Mouse (Mus musculus) monocyte, adult 2 months (primary cell): Measurements from ENCODE around the gene Sfta2.

Experiments
- DNase-seq, 2 experiments: peaks; one replicate each; pipeline ENCODE4 v3.0.0; 2022; ENCODE audit warnings: low spot score in 2 of 2, low read depth in 1 of 2

Gene Sfta2

GRCm38 (mm10) chr17:35671846-35672245 lies 70.5 kb downstream of the Sfta2 start:
- no peak for DNase-seq

DNA sequence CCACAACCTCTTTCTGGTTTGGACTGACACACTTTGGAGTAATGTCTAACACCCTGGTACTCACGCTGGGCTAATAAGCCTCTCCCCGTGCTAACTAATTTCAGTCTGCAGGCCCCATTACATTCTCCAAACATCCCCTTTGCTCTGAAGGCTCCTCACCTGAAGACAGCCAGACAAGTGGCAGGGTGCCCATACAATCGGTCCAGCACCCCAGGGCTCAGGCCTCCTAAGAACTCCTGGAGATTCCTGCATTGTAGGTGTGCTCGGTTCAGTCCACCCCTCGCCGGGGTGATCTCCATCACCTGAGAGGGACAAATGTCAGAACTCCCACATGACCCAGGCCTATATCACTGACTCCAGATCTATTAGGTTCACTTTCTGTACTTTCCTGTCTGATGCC lies 71.2 kb downstream of the Sfta2 start:
- DNase-seq: no peak

DNA sequence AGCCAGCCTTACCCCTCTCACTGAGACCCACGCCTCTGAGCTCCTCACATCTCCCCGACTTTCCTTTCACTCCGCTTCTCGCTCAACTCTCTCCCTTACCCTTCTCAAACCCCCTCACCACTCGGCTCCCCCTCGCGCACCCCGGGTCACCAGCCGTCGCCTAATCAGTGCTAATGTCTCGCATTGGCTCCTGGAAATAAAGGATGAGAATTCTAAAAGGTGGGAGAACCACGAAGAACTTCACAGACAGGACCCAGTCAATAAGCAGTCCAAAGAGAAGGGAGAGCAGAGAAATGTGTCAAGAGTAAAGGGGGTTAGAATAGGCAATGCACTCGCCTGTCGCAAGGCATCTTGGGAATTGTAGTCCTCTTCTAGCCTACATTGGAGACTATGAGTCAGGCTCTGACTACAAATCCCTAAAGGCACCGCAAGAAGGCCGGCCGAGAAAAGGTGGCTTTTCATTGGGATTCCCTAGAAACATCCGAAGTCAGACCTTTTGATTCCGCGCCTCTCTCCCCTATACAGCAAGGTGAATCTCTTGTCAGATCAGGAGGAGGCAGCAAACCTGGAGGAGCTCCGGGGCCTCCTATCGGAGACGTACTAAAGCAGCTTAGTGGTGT lies 72.2 kb downstream of the Sfta2 start, which contains the start of gene Gtf2h4:
Gene Gtf2h4, minus strand, starts transcription at position 324 of the 620 bp plus-strand sequence.
- peak; percentile 45 to 76 for DNase-seq

GRCm38 (mm10) chr17:35680591-35680990 lies 79.2 kb downstream of the Sfta2 start:
- no peak for DNase-seq

DNA sequence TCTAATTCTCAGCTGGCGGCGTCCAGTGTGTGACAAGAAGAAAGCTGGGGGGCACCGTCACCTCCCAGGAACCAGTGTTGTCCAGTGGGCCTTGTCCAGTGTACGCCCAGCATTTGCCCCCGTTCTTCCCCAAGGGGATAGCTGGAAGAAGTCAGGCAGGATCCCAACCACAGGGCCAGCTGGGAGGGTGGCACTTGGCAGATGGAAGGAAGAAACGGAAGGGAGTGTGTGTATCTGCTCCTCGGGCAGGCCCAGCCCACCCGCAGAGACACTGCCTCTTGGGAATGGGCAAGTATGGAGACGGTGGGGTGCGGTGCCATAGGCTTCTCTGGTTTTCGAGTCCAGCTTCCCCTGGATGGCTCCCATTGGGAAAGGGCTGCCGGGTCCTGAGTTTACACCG lies 80.6 kb downstream of the Sfta2 start:
- DNase-seq: no peak

DNA sequence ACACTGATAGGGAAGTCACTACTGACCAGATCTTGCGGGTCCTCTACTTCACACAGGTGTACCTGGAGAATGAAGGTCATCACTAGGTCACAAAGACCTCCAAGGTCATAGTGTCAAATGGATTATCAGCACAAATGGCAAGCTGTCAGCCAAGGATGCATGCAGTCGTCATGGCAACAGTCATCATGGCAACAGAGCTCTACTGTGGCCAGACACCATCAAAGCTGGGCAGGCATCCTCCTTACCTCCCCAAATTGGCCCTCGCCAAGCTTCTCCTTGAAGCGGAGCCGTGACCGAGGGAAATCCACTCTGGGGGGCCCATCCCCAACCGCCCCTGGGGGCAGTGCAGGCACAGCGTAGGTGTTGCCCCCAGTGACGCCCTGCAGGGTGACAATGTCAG lies 83.7 kb downstream of the Sfta2 start:
- no peak for DNase-seq

- no peak for DNase-seq
Measured at GRCm38 (mm10) chr17:35688347-35689175, 87.2 kb downstream of the Sfta2 start.

GRCm38 (mm10) chr17:35689936-35690645 lies 88.7 kb downstream of the Sfta2 start:
- DNase-seq: no peak

DNA sequence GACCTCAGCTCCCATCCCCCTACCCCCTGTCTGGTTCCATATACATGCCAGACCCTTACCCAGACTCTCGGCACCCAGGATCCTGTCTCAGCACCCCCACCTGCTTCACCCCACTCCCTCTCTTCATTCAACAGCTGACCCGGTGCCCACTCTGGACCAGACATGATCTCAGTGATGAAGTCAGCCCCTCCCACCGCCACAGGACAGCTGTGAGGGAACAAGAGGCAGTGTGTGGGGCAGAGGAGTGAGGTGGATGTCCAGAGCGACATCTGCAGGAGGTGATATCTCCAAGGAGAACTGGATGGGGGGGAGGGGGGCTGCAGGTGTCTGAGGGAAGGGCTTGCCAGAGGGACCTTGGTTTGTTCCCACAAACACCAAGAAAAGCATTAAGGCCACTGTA lies 90.5 kb downstream of the Sfta2 start:
- DNase-seq: no peak

DNA sequence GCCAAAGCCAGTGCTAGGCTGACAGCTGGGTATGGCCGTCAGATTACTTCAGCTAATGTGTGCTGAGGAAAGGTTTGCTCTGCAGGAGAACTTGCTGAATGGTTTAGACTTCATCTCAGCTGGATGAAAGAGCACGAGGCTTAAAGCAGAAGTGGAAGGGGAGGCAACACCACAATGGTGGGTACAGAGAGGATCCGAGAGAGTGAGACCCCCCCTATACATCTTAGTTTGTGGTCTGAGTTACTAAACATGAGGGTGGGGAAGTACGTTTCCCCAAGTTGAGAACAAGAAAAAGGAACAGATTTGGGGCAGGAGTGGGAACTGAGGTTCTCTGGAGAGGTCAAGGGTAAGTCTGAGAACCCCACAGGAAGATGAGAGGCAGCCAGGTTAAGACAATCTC lies 91.0 kb downstream of the Sfta2 start:
- DNase-seq: no peak

DNA sequence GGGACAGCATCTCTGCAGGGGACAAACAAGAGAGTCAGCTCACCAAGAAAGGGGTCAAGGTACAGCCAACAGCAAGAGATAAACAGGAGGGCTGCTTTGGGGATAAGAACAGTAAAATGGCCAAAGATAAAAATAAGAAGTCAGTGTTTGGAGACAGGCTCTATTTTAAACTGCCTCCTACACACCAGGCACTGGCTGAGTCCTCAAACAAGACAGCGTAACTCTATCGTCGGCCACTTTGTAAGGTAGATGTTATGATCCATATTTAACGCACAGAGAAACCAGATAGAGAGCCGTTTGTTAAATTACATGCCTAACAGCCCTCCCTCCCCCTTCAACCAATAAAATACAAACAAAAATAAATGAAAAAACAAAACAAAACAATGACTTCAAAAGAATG lies 92.6 kb downstream of the Sfta2 start:
- no peak for DNase-seq

DNA sequence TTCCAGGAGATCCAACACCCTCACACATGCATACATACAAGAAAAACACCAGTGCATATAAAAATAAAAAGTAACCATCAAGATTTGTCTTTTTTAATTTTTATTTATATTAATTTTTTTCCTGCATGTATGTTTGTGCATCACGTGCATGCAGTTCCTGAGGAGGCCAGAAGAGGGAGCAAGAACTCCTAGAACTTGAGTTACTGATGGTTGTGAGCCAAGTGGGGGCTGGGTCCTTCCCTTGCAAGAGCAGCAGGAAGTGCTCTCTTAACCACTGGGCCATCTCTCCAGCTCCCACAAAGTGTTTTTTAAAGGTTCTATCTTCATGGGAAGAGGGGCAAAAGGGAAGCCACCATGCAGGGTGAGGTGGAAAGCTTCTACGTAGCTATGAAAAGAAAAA lies 93.9 kb downstream of the Sfta2 start:
- no peak for DNase-seq

GRCm38 (mm10) chr17:35696691-35697090 lies 95.3 kb downstream of the Sfta2 start:
- DNase-seq: no peak

GRCm38 (mm10) chr17:35697429-35697758 lies 96.0 kb downstream of the Sfta2 start:
- no peak for DNase-seq

GRCm38 (mm10) chr17:35697759-35698500 lies 96.6 kb downstream of the Sfta2 start:
- DNase-seq: no peak

GRCm38 (mm10) chr17:35698501-35698883 lies 97.1 kb downstream of the Sfta2 start:
- no peak for DNase-seq

DNA sequence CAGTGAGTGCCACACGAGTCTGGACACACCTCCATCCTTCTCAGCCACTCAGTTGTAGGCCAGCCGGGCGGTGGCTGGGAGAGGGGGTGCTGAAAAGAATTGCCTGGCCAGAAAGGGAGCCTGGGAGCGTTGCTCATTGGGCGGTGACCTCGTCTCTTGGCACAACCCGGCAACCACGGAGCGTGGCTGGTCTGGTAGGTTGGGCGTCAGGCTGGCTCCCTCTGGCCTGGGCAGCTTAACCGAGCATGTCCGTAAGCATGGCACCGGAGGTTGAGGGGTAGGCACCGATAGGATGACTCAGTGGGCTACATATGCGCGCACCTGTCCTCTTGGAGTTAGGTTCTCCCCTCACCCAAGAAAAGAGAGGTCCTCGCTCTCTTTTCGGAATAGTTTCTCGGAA lies 98.6 kb downstream of the Sfta2 start:
- no peak for DNase-seq
